Mouse (Mus musculus): ENCODE measurements around the gene Mier2.

GRCm38 (mm10) chr10:79532678-79533077 is 22.3 kb downstream of the Mier2 start:
- TF ChIP-seq EP300 (IDR thresholded peaks at IDR 0.05) (no peak), CTCF (IDR thresholded peaks at IDR 0.05) (no peak)
